Mouse (Mus musculus): ENCODE data around the gene Mgst2. TPM values are rescaled to one million over a fixed set of nuclear protein-coding genes. Genes with fewer than 3 reads are reported as not detected.

Gene Mgst2
- polyA plus RNA-seq, 1 experiment, result 3.6 TPM

GRCm38 (mm10) chr3:51729109-51729918 is 69.2 kb downstream of the Mgst2 start:
- no peak for TF ChIP-seq MAX (IDR thresholded peaks at IDR 0.05)
- no peak for TF ChIP-seq FOSL1 (IDR thresholded peaks at IDR 0.05; ENCODE audit: insufficient read depth, low read length, poor library complexity, severe bottlenecking)
- TF ChIP-seq USF1 (IDR thresholded peaks at IDR 0.05; ENCODE audit: low read depth), result no peak
- TF ChIP-seq CEBPB (IDR thresholded peaks at IDR 0.05; ENCODE audit: low read depth), result no peak
- no peak for TF ChIP-seq CTCF (IDR thresholded peaks at IDR 0.05; ENCODE audit: control insufficient read depth, insufficient read depth, insufficient read length)
- TF ChIP-seq MYOD1 (IDR thresholded peaks at IDR 0.05; ENCODE audit: control insufficient read depth, insufficient read length, low read depth), result no peak
- TF ChIP-seq MYOG (IDR thresholded peaks at IDR 0.05; ENCODE audit: control insufficient read depth, extremely low read depth, insufficient read length), result no peak
- Histone ChIP-seq H3K79me2 (ENCODE audit: control insufficient read depth, insufficient read depth) (no peaks in the 10 kb centered on the region), H3K4me3 (ENCODE audit: insufficient read depth, poor library complexity, severe bottlenecking) (no peak overlapping the region), H3K36me3 (ENCODE audit: control insufficient read depth, insufficient read depth) (no peaks in the 10 kb centered on the region), H3K79me3 (ENCODE audit: low read depth) (no peaks in the 10 kb centered on the region), H3K27me3 (ENCODE audit: control insufficient read depth, insufficient read depth, insufficient read length) (no peaks in the 10 kb centered on the region), H3ac (ENCODE audit: control insufficient read depth, insufficient read length, low read depth) (no peak overlapping the region)

- Histone ChIP-seq H3K4me3 (ENCODE audit: insufficient read depth, poor library complexity, severe bottlenecking) (no peak overlapping the region), H3K79me3 (ENCODE audit: low read depth) (no peaks in the 10 kb centered on the region), H3K27me3 (ENCODE audit: control insufficient read depth, insufficient read depth, insufficient read length) (no peaks in the 10 kb centered on the region), H3K79me2 (ENCODE audit: control insufficient read depth, insufficient read depth) (no peaks in the 10 kb centered on the region), H3ac (ENCODE audit: control insufficient read depth, insufficient read length, low read depth) (no peak overlapping the region), H3K36me3 (ENCODE audit: control insufficient read depth, insufficient read depth) (no peaks in the 10 kb centered on the region)
- TF ChIP-seq USF1 (IDR thresholded peaks at IDR 0.05; ENCODE audit: low read depth) (no peak), MYOG (IDR thresholded peaks at IDR 0.05; ENCODE audit: control insufficient read depth, extremely low read depth, insufficient read length) (no peak), CEBPB (IDR thresholded peaks at IDR 0.05; ENCODE audit: low read depth) (no peak), MAX (IDR thresholded peaks at IDR 0.05) (no peak), MYOD1 (IDR thresholded peaks at IDR 0.05; ENCODE audit: control insufficient read depth, insufficient read length, low read depth) (no peak), FOSL1 (IDR thresholded peaks at IDR 0.05; ENCODE audit: insufficient read depth, low read length, poor library complexity, severe bottlenecking) (no peak), CTCF (IDR thresholded peaks at IDR 0.05; ENCODE audit: control insufficient read depth, insufficient read depth, insufficient read length) (no peak)
These were observed 70.5 kb downstream of the Mgst2 start for GRCm38 (mm10) chr3:51730662-51731061.

- no peak for TF ChIP-seq MYOD1 (IDR thresholded peaks at IDR 0.05; ENCODE audit: control insufficient read depth, insufficient read length, low read depth)
- no peak for TF ChIP-seq CEBPB (IDR thresholded peaks at IDR 0.05; ENCODE audit: low read depth)
- no peak for TF ChIP-seq MYOG (IDR thresholded peaks at IDR 0.05; ENCODE audit: control insufficient read depth, extremely low read depth, insufficient read length)
These were observed 71.9 kb downstream of the Mgst2 start for GRCm38 (mm10) chr3:51731949-51732636.

More at GRCm38 (mm10) chr3:51731949-51732636, 71.9 kb downstream of the Mgst2 start:
- H3K36me3 ChIP-seq (ENCODE audit: control insufficient read depth, insufficient read depth), result no peaks in the 10 kb centered on the region
- H3K27me3 ChIP-seq (ENCODE audit: control insufficient read depth, insufficient read depth, insufficient read length), result no peaks in the 10 kb centered on the region
- no peaks in the 10 kb centered on the region for H3K79me3 ChIP-seq (ENCODE audit: low read depth)
- no peaks in the 10 kb centered on the region for H3K79me2 ChIP-seq (ENCODE audit: control insufficient read depth, insufficient read depth)
- no peak overlapping the region for H3K4me3 ChIP-seq (ENCODE audit: insufficient read depth, poor library complexity, severe bottlenecking)
- no peak overlapping the region for H3ac ChIP-seq (ENCODE audit: control insufficient read depth, insufficient read length, low read depth)

Other genes starting within 250 kb of the Mgst2 start
- gene Naa15, start 245.2 kb upstream of the Mgst2 start, polyA plus RNA-seq (2012; fragmentation: generic; extraction: Trizol), result 13.3 TPM
- gene Rab33b, start 176.4 kb upstream of the Mgst2 start, polyA plus RNA-seq (2012; fragmentation: generic; extraction: Trizol), result 4.7 TPM
- gene Setd7, start 99.5 kb upstream of the Mgst2 start, polyA plus RNA-seq (2012; fragmentation: generic; extraction: Trizol), result 9.9 TPM